Mouse (Mus musculus): ENCODE results near the gene Gm26620. TPM values are rescaled to one million over a fixed set of nuclear protein-coding genes. Genes with fewer than 3 reads are reported as not detected.

Gm26620 gene
- polyA plus RNA-seq, 1 experiment from 2014 or later, result 1.7 TPM

GRCm38 (mm10) chr1:170891646-170892045 is 6.8 kb downstream of the Gm26620 start:
- Histone ChIP-seq H3K27ac (ENCODE audit: low read depth) (no peak overlapping the region), H3K4me2 (ENCODE audit: low read depth, low read length) (no peak overlapping the region), H3K27me3 (ENCODE audit: insufficient read depth, low read length) (no peaks in the 10 kb centered on the region), H3K4me1 (ENCODE audit: insufficient read depth) (no peaks in the 10 kb centered on the region), H3K9ac (replicated peaks) (no peak overlapping the region), H3K9me3 (ENCODE audit: low read length) (no peaks in the 10 kb centered on the region), H3K4me3 (ENCODE audit: low read depth, low read length) (no peak overlapping the region), H3K36me3 (replicated peaks; ENCODE audit: insufficient read depth, low read length) (no peaks in the 10 kb centered on the region)
- ATAC-seq (no peak), DNase-seq (no peak)
- WGBS (ENCODE audit: insufficient replicate concordance), result 79% methylated on average over 2 of the region's 2 CpGs
- TF ChIP-seq CTCF (IDR thresholded peaks at IDR 0.05; ENCODE audit: low read depth) (no peak), EP300 (IDR thresholded peaks at IDR 0.05; ENCODE audit: low read depth) (no peak)

GRCm38 (mm10) chr1:170892279-170892678 is 7.4 kb downstream of the Gm26620 start:
- Histone ChIP-seq H3K9me3 (ENCODE audit: low read length) (no peaks in the 10 kb centered on the region), H3K4me1 (ENCODE audit: insufficient read depth) (no peaks in the 10 kb centered on the region), H3K27ac (ENCODE audit: low read depth) (no peak overlapping the region), H3K4me2 (ENCODE audit: low read depth, low read length) (no peak overlapping the region), H3K9ac (replicated peaks) (no peak overlapping the region), H3K36me3 (replicated peaks; ENCODE audit: insufficient read depth, low read length) (no peaks in the 10 kb centered on the region), H3K4me3 (ENCODE audit: low read depth, low read length) (no peak overlapping the region), H3K27me3 (ENCODE audit: insufficient read depth, low read length) (no peaks in the 10 kb centered on the region)
- ATAC-seq, result no peak
- TF ChIP-seq CTCF (IDR thresholded peaks at IDR 0.05; ENCODE audit: low read depth) (no peak), EP300 (IDR thresholded peaks at IDR 0.05; ENCODE audit: low read depth) (no peak)
- DNase-seq, result no peak
- WGBS (ENCODE audit: insufficient replicate concordance), result 65% methylated on average over 1 of the region's 1 CpGs

DNA sequence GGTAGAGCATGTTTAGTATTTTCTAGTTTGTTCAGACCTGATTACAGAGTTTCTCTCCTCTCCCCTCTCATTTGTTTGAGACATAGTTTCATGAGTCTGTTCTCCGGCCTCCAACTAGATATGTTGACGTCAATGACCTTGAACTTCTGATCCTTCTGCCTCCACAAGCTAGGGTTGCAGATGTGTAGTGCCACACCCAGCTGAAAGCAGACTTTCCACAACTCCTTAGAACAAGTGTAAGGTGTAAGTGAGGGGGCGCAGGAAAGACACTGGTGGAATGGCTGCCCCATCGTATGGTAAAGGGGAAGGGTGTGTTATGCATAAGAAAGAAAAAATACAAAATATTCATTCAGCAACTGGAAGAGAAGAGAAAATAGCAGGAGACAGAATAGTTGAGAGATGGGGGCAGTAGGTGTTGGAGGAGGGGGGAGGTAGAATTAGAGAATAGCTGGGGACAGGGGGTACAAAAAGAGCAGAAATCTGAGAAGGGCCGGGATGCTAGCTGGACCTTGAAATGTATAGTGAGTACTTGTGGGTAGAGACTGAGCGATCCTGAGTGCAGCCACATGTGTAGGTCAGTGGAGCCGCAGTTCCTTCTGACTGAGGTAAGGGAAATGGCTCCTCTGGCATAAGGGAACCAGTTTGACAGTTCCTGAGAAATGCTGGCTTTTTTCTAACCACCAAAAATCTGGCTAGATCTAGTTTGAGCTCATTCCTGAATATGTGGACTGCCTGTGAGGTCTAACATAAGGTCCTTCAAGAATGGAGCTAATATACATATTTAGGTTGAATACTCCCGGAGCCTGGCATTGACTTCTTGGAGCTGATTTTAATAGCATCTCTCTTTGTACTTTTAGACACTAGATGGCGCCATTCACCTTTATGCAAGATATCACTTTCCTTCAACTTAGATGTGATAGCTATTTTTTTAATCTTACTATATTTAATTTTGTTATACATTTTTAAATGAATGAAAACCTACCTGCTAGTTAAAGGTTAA is 10.0 kb downstream of the Gm26620 start:
- peak; percentile 70 for TF ChIP-seq CTCF (IDR thresholded peaks at IDR 0.05; ENCODE audit: low read depth)
- no peak for TF ChIP-seq EP300 (IDR thresholded peaks at IDR 0.05; ENCODE audit: low read depth)
- WGBS (ENCODE audit: insufficient replicate concordance), result 54% methylated on average over 9 of the region's 9 CpGs
- Histone ChIP-seq H3K4me1 (ENCODE audit: insufficient read depth) (no peaks in the 10 kb centered on the region), H3K9ac (replicated peaks) (no peak overlapping the region), H3K27ac (ENCODE audit: low read depth) (no peak overlapping the region), H3K9me3 (ENCODE audit: low read length) (no peaks in the 10 kb centered on the region), H3K4me2 (ENCODE audit: low read depth, low read length) (no peak overlapping the region), H3K27me3 (ENCODE audit: insufficient read depth, low read length) (no peaks in the 10 kb centered on the region), H3K36me3 (replicated peaks; ENCODE audit: insufficient read depth, low read length) (no peaks in the 10 kb centered on the region), H3K4me3 (ENCODE audit: low read depth, low read length) (no peak overlapping the region)
- no peak for ATAC-seq
- DNase-seq, result no peak

GRCm38 (mm10) chr1:170896651-170897281 is 11.9 kb downstream of the Gm26620 start:
- no peaks in the 10 kb centered on the region for H3K36me3 ChIP-seq (replicated peaks; ENCODE audit: insufficient read depth, low read length)
- DNase-seq (no peak), ATAC-seq (no peak)
- H3K4me1 ChIP-seq (ENCODE audit: insufficient read depth), result peaks cover 6% of the 10 kb centered on the region; the same call in 1 of the 2 replicates
- no peaks in the 10 kb centered on the region for H3K9me3 ChIP-seq (ENCODE audit: low read length)
- H3K4me2 ChIP-seq (ENCODE audit: low read depth, low read length), result no peak overlapping the region
- no peak overlapping the region for H3K4me3 ChIP-seq (ENCODE audit: low read depth, low read length)
- no peaks in the 10 kb centered on the region for H3K27me3 ChIP-seq (ENCODE audit: insufficient read depth, low read length)
- H3K27ac ChIP-seq (ENCODE audit: low read depth), result no peak overlapping the region
- TF ChIP-seq CTCF (IDR thresholded peaks at IDR 0.05; ENCODE audit: low read depth) (no peak), EP300 (IDR thresholded peaks at IDR 0.05; ENCODE audit: low read depth) (peak; percentile 51; the same call in 1 of the 2 replicates)
- WGBS (ENCODE audit: insufficient replicate concordance), result 42% methylated on average over 5 of the region's 5 CpGs
- H3K9ac ChIP-seq (replicated peaks), result no peak overlapping the region

DNA sequence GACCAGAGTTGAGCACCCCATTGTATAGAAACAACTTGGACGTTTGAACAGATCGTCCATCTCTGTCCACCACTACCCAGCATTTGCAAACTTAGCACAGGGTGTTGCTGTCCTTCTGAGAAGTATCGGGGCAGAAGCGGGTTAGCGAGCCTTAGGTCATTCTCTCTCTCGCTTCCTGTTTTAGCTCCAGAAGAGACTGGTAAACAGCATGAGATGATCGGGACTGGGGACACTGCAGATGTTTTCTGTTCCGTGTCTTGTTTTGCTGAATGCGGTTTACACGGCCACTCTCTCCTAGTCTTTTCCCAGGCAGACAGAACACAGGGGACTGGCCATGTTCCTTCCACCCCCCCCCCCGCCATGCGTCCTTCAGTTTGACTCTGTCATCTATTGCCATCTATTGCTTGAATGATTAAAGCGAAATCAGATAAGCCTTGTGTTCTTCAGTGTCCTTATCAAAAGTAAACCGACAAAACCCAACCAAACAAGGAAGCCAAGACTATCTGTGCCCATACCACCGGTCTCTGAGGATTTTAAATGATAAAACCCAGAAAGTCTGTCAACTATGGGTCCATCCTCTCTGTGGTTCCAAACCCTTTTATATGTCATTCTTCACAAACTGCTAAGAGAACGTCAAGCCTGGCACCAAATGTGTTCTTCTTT is 13.7 kb downstream of the Gm26620 start:
- DNase-seq (no peak), ATAC-seq (peak; percentile 35; the same call in 1 of the 2 replicates)
- 38% methylated on average over 16 of the region's 16 CpGs for whole genome bisulfite sequencing (ENCODE audit: insufficient replicate concordance)

More for the DNA sequence above, 13.7 kb downstream of the Gm26620 start:
- no peak overlapping the region for H3K9ac ChIP-seq (replicated peaks)
- no peak overlapping the region for H3K4me3 ChIP-seq (ENCODE audit: low read depth, low read length)
- 0 out of 2 replicates have a peak overlapping the region, but pooled peaks have one; percentile 13 for H3K27ac ChIP-seq (ENCODE audit: low read depth)
- H3K9me3 ChIP-seq (ENCODE audit: low read length), result no peaks in the 10 kb centered on the region
- TF ChIP-seq EP300 (IDR thresholded peaks at IDR 0.05; ENCODE audit: low read depth) (no peak), CTCF (IDR thresholded peaks at IDR 0.05; ENCODE audit: low read depth) (no peak)
- H3K36me3 ChIP-seq (replicated peaks; ENCODE audit: insufficient read depth, low read length), result no peaks in the 10 kb centered on the region
- peaks cover 6% of the 10 kb centered on the region; the same call in 1 of the 2 replicates for H3K4me1 ChIP-seq (ENCODE audit: insufficient read depth)
- H3K27me3 ChIP-seq (ENCODE audit: insufficient read depth, low read length), result no peaks in the 10 kb centered on the region
- H3K4me2 ChIP-seq (ENCODE audit: low read depth, low read length), result no peak overlapping the region
